Mouse (Mus musculus) frontal cortex, adult 2 months (tissue): ENCODE results near the gene Tcte3. TPM values are rescaled to one million over a fixed set of nuclear protein-coding genes. Genes with fewer than 3 reads are reported as not detected.
"Not testable (repeated sequence)": the region's sequence is repeated elsewhere in the genome, so short reads cannot be mapped to it uniquely, and the experiment has no call there.

Source experiments
- DNase-seq, 2 experiments: peaks; one replicate each; pipeline ENCODE4 v3.0.0; 2022; ENCODE audit warnings: low spot score in 1 of 2; ENCODE audit errors: extremely low spot score in 1 of 2
- polyA plus RNA-seq: library from polyadenylated mRNA; depleted of rRNA; stranded (reverse); fragments of >200 nt; gene quantifications from 2 replicates; pipeline ENCODE4 v1.2.3, GENCODE M21; 2012

Gene Tcte3
- polyA plus RNA-seq, 1 experiment = 0.36 TPM

DNA sequence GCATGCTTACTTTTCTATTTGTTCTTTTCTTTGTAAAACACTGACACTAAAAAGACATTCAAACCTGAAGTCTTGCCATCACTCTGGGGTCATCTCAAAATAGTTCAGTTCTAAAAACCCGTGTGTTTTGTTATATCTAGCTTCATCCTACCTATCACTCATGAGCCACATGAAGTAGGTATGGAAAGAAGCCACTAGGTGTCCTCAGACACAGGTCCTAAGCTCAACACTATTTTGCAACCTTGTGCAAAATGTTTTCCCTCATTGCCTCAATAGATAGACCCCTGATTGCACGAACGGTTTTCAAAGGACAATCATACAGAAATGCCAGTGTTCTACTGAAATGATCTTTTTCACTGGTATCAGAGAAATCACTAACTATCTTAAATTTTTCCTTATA is 833 bp downstream of the Tcte3 start:
- DNase-seq = not testable (repeated sequence)

DNA sequence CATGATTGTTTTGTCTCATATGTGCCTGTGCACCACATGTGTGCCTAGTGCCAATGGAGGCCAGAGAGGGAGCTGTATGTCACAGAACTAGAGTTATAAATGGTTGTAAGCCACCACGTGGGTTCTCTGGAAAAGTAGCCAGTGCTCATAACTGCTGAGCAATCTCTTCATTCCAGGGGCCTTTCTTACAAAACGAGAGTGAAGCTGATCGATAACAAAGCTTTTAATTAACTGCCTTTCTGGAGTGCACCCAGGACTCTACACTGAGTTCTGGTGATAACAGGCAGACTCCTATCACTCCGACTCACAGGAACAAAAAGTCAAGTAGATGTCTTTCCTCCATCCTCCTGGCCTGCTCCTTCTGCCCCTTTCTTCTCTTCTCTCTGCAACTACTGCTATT is 9.9 kb downstream of the Tcte3 start:
- not testable (repeated sequence) for DNase-seq

DNA sequence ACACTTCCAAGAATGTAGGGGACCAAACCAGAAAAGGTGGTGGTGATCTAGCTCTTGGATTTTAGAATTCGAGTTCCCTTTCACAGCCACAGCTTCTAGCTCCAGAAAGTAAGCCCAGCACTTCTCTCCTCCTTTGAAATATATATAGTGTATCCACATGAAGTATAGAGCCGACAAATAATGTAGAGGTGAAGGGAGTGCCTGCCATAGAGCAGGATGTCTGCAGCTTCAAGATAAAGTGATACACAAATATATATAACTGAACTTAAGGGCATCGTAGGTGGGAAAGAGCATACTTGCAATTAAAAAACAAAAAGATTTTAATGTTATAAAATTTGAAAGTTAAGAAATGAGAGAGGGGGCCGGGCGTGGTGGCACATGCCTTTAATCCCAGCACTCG is 15.8 kb downstream of the Tcte3 start:
- DNase-seq = not testable (repeated sequence)

DNA sequence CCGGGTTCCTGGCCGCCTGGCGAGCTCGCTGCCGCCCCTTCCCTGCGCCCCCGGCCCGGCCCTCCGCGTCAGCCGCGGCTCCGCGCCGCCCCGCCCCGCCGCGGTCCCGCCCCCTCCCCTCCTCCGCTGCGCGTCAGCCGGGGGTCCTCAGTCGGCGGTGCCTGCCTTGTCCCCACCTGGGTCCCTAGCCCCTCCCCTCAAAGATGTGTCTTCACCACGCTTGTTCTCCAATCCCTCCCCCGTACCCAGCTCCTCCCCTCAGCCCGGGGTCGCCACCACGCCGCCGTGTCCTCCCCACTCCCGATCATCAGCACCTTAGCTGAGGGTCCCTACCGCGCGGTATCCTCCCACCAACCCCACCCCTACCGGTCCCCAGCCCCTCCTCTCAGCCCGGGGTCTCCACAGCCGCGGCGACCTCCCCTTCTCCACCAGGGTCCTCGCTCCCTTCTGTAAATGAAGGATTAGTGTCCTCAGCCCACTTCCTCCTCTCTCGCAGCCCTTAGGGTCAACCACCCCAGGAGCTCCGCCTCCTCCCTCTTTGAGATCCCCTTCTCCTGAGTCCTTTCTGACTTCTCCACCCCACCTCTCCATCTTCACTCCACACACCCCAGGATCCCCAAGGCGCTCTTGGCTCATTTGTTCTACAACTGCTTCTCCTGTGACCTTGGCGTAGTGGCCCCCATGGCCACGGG is 16.6 kb downstream of the Tcte3 start:
- not testable (repeated sequence) for DNase-seq

DNA sequence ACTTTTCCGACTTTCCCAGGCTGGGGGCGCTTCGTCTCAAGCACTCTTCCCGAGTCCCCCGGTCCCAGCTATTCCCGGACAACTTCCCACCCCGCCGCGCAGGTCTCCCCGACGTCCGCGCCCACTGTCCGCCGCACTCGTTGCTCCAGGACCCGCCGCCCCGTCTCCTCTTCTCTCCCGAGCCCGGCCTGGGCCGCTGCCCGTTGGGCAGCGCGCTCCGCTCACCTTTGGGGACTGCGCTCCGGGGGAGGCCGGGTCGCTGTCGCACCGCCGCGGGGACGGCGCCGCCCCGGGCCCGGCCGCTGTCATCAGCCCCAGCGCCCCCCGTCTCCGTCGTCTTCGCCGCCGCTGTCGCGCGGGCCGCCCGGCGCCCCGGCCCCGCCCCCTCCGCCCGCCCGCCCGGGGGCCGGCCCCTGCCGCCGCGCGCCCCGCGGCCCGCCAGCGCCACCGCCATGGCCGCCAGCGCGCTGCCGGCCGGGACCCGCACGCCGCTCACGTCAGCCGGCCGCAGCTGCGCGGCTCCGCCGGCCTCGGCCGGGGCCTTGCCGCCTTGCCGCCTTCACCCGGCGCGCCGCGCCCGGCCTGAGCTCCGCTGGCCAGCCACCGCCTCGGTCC is 17.3 kb downstream of the Tcte3 start:
- DNase-seq = not testable (repeated sequence)

DNA sequence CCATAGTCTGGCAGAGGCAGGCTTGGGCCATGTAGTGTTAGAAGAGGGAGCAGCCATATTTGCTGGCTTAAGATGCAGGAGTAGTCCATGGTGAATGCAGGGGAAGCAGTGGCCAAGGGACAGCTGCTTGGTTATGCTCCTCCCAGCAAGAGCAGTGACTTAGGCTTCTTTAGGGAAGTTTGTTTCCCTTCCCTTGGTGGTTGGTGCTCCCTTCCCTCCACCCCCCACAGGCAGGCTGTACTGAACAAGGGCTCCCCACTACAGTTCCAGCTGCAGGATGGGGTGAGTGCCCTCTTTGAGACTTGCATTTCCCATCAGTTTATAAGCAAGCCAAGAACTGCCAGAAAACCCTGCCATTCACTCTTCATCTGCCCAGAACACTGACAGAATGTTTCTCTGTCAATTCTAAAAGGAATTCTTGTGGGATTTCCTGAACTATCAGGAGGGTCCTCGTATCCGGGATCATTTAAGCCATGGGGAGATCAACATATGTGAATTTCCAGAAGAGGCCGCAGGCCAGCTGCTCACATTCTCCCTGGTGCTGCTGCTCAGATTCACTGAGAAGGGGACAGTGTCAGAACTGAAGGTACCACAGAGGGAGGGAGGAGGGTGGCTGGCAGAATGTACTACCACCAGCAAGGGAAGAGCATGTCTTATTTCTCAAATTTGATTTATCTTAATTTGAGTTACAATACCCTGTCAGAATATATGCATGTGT is 19.6 kb downstream of the Tcte3 start:
- DNase-seq = peak; percentile 5 to 18

DNA sequence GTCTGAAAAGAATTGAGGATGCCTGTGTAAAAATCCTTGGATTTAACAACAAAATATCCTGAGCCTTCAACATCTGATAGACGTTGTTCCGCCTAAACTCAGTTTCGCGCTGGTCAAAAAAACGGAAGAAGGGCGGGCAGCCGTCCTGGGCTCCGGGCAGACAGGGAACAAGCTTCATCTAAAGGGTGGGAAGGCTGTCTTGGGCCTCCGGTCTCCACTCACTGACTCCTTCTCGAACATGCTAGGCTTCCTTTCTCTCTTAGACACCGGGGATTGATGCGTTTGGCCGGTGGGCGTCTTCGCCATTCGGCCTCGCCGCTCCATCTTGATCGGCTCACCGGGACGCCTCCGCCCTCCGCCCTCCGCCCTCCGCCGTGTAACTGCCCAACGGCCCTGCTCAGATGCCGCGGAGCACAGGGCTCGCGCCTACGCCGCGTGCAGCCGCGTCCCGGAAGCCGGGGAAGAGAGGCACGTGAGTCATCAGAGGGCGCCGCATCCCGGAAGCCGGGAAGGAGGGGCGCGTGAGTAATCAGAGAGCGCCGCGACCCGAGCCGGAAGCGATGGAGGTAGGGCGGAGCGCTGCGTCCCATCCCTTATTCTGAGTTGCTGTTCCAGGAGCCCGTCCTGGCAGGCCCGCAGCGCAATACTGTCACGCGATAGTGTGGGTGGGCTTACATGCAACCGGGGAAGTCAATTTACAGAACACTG is 31.4 kb downstream of the Tcte3 start, which contains the start of gene Gm3435:
TSS of gene Gm3435 (plus strand) at position 471 of the 708 bp plus-strand sequence.
- DNase-seq = not testable (repeated sequence)

DNA sequence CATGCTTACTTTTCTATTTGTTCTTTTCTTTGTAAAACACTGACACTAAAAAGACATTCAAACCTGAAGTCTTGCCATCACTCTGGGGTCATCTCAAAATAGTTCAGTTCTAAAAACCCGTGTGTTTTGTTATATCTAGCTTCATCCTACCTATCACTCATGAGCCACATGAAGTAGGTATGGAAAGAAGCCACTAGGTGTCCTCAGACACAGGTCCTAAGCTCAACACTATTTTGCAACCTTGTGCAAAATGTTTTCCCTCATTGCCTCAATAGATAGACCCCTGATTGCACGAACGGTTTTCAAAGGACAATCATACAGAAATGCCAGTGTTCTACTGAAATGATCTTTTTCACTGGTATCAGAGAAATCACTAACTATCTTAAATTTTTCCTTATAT is 32.2 kb downstream of the Tcte3 start:
- DNase-seq = not testable (repeated sequence)

DNA sequence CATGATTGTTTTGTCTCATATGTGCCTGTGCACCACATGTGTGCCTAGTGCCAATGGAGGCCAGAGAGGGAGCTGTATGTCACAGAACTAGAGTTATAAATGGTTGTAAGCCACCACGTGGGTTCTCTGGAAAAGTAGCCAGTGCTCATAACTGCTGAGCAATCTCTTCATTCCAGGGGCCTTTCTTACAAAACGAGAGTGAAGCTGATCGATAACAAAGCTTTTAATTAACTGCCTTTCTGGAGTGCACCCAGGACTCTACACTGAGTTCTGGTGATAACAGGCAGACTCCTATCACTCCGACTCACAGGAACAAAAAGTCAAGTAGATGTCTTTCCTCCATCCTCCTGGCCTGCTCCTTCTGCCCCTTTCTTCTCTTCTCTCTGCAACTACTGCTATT is 41.2 kb downstream of the Tcte3 start:
- DNase-seq = not testable (repeated sequence)

DNA sequence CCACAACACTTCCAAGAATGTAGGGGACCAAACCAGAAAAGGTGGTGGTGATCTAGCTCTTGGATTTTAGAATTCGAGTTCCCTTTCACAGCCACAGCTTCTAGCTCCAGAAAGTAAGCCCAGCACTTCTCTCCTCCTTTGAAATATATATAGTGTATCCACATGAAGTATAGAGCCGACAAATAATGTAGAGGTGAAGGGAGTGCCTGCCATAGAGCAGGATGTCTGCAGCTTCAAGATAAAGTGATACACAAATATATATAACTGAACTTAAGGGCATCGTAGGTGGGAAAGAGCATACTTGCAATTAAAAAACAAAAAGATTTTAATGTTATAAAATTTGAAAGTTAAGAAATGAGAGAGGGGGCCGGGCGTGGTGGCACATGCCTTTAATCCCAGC is 47.1 kb downstream of the Tcte3 start:
- DNase-seq = not testable (repeated sequence)

DNA sequence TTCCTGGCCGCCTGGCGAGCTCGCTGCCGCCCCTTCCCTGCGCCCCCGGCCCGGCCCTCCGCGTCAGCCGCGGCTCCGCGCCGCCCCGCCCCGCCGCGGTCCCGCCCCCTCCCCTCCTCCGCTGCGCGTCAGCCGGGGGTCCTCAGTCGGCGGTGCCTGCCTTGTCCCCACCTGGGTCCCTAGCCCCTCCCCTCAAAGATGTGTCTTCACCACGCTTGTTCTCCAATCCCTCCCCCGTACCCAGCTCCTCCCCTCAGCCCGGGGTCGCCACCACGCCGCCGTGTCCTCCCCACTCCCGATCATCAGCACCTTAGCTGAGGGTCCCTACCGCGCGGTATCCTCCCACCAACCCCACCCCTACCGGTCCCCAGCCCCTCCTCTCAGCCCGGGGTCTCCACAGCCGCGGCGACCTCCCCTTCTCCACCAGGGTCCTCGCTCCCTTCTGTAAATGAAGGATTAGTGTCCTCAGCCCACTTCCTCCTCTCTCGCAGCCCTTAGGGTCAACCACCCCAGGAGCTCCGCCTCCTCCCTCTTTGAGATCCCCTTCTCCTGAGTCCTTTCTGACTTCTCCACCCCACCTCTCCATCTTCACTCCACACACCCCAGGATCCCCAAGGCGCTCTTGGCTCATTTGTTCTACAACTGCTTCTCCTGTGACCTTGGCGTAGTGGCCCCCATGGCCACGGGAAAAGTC is 48.0 kb downstream of the Tcte3 start:
- not testable (repeated sequence) for DNase-seq

DNA sequence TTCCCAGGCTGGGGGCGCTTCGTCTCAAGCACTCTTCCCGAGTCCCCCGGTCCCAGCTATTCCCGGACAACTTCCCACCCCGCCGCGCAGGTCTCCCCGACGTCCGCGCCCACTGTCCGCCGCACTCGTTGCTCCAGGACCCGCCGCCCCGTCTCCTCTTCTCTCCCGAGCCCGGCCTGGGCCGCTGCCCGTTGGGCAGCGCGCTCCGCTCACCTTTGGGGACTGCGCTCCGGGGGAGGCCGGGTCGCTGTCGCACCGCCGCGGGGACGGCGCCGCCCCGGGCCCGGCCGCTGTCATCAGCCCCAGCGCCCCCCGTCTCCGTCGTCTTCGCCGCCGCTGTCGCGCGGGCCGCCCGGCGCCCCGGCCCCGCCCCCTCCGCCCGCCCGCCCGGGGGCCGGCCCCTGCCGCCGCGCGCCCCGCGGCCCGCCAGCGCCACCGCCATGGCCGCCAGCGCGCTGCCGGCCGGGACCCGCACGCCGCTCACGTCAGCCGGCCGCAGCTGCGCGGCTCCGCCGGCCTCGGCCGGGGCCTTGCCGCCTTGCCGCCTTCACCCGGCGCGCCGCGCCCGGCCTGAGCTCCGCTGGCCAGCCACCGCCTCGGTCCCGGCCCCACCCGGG is 48.7 kb downstream of the Tcte3 start:
- DNase-seq = not testable (repeated sequence)

DNA sequence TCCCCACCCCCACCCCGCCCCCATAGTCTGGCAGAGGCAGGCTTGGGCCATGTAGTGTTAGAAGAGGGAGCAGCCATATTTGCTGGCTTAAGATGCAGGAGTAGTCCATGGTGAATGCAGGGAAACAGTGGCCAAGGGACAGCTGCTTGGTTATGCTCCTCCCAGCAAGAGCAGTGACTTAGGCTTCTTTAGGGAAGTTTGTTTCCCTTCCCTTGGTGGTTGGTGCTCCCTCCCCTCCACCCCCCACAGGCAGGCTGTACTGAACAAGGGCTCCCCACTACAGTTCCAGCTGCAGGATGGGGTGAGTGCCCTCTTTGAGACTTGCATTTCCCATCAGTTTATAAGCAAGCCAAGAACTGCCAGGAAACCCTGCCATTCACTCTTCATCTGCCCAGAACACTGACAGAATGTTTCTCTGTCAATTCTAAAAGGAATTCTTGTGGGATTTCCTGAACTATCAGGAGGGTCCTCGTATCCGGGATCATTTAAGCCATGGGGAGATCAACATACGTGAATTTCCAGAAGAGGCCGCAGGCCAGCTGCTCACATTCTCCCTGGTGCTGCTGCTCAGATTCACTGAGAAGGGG is 51.1 kb downstream of the Tcte3 start:
- DNase-seq = not testable (repeated sequence)

DNA sequence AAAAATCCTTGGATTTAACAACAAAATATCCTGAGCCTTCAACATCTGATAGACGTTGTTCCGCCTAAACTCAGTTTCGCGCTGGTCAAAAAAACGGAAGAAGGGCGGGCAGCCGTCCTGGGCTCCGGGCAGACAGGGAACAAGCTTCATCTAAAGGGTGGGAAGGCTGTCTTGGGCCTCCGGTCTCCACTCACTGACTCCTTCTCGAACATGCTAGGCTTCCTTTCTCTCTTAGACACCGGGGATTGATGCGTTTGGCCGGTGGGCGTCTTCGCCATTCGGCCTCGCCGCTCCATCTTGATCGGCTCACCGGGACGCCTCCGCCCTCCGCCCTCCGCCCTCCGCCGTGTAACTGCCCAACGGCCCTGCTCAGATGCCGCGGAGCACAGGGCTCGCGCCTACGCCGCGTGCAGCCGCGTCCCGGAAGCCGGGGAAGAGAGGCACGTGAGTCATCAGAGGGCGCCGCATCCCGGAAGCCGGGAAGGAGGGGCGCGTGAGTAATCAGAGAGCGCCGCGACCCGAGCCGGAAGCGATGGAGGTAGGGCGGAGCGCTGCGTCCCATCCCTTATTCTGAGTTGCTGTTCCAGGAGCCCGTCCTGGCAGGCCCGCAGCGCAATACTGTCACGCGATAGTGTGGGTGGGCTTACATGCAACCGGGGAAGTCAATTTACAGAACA is 62.8 kb downstream of the Tcte3 start, which contains the start of the genes 9030025P20Rik and Gm3417:
TSS of gene 9030025P20Rik (plus strand) at position 107 of the 677 bp plus-strand sequence.
TSS of gene Gm3417 (minus strand) at position 429 of the 677 bp plus-strand sequence.
- not testable (repeated sequence) for DNase-seq

DNA sequence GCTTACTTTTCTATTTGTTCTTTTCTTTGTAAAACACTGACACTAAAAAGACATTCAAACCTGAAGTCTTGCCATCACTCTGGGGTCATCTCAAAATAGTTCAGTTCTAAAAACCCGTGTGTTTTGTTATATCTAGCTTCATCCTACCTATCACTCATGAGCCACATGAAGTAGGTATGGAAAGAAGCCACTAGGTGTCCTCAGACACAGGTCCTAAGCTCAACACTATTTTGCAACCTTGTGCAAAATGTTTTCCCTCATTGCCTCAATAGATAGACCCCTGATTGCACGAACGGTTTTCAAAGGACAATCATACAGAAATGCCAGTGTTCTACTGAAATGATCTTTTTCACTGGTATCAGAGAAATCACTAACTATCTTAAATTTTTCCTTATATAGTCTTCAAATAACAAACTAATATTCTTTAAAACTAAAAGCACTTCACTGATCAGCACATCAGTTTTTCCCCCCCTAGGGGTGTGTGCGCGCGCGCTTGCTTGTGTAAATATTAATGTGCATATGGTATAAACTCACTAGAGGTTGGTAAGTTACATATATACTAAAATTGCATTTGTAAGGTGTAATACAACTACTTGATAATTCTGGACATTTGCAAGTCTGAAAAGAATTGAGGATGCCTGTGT is 63.4 kb downstream of the Tcte3 start:
- DNase-seq = not testable (repeated sequence)
